Mouse (Mus musculus) ES-CJ7 (cell line): ENCODE measurements around the gene Slc22a3.
A peak's percentile ranks its signal among the peaks of the same experiment; 100 is the strongest.

Experiments used
- DNase-seq: peaks from one replicate; pipeline ENCODE4 v3.0.0; 2011; ENCODE audit warnings: low read depth, low spot score

The Slc22a3 gene

GRCm38 (mm10) chr17:12468745-12469144 is 38.8 kb downstream of the Slc22a3 start:
- no peak for DNase-seq

- DNase-seq, result no peak
Observed at GRCm38 (mm10) chr17:12467642-12468041, 39.9 kb downstream of the Slc22a3 start.

- no peak for DNase-seq
Observed at GRCm38 (mm10) chr17:12466501-12467000, 41.0 kb downstream of the Slc22a3 start.

- peak; percentile 27 for DNase-seq
Observed at GRCm38 (mm10) chr17:12461168-12461567, 46.3 kb downstream of the Slc22a3 start.

- DNase-seq, result peak; percentile 37
Observed at GRCm38 (mm10) chr17:12455143-12455790, 52.2 kb downstream of the Slc22a3 start.

GRCm38 (mm10) chr17:12453691-12454090 is 53.8 kb downstream of the Slc22a3 start:
- no peak for DNase-seq

- DNase-seq, result no peak
Observed at GRCm38 (mm10) chr17:12452862-12453531, 54.5 kb downstream of the Slc22a3 start.

- peak; percentile 34 for DNase-seq
Observed at GRCm38 (mm10) chr17:12451234-12451633, 56.3 kb downstream of the Slc22a3 start.

- DNase-seq, result no peak
Observed at GRCm38 (mm10) chr17:12444561-12444960, 62.9 kb downstream of the Slc22a3 start.

GRCm38 (mm10) chr17:12437771-12438170 is 69.7 kb downstream of the Slc22a3 start:
- no peak for DNase-seq

- no peak for DNase-seq
Observed at GRCm38 (mm10) chr17:12431707-12432106, 75.8 kb downstream of the Slc22a3 start.

GRCm38 (mm10) chr17:12428369-12428768 is 79.1 kb downstream of the Slc22a3 start:
- DNase-seq, result no peak

- no peak for DNase-seq
Observed at GRCm38 (mm10) chr17:12427156-12427555, 80.3 kb downstream of the Slc22a3 start.

GRCm38 (mm10) chr17:12422143-12422542 is 85.4 kb downstream of the Slc22a3 start:
- no peak for DNase-seq

- peak; percentile 34 for DNase-seq
Observed at GRCm38 (mm10) chr17:12420886-12421574, 86.5 kb downstream of the Slc22a3 start.

- DNase-seq, result no peak
Observed at GRCm38 (mm10) chr17:12419491-12420079, 87.9 kb downstream of the Slc22a3 start.

GRCm38 (mm10) chr17:12416250-12416895 is 91.1 kb downstream of the Slc22a3 start:
- peak; percentile 71 for DNase-seq

- no peak for DNase-seq
Observed at GRCm38 (mm10) chr17:12415741-12416140, 91.8 kb downstream of the Slc22a3 start.

GRCm38 (mm10) chr17:12415031-12415735 is 92.3 kb downstream of the Slc22a3 start:
- DNase-seq, result no peak

GRCm38 (mm10) chr17:12412891-12413237 is 94.6 kb downstream of the Slc22a3 start:
- DNase-seq, result no peak
